Mouse (Mus musculus) spleen, adult 2 months (tissue): ENCODE measurements around the gene Slc22a18. TPM values are rescaled to one million over a fixed set of nuclear protein-coding genes. Genes with fewer than 3 reads are reported as not detected.

Experiments
- DNase-seq, 2 experiments: peaks; one replicate each; pipeline versions ENCODE4 v3.0.0 to v3.0.0-alpha.2; 2012 to 2021; ENCODE audit warnings: low spot score in 2 of 2, low read depth in 1 of 2
- H3K27ac ChIP-seq: fragments of 200-500 bp; 2 replicates; pipeline ENCODE4 v1.5.1; 2012; ENCODE audit warnings: low read length, inconsistent platforms; ENCODE audit not compliant: insufficient read depth
- H3K27me3 ChIP-seq: fragments of 200-500 bp; 2 replicates; pipeline ENCODE4 v1.6.1; 2012; ENCODE audit warnings: mild to moderate bottlenecking, moderate library complexity, low read length, inconsistent platforms; ENCODE audit not compliant: control insufficient read depth, insufficient read depth
- H3K36me3 ChIP-seq: fragments of 200-500 bp; 2 replicates; pipeline ENCODE4 v1.6.1; 2012; ENCODE audit warnings: mild to moderate bottlenecking, low read length, inconsistent platforms; ENCODE audit not compliant: control insufficient read depth, insufficient read depth
- H3K4me1 ChIP-seq: fragments of 200-500 bp; 2 replicates; pipeline ENCODE4 v1.6.1; 2011; ENCODE audit warnings: inconsistent platforms; ENCODE audit not compliant: control insufficient read depth, insufficient read depth, insufficient read length
- H3K4me3 ChIP-seq: fragments of 200-500 bp; 2 replicates; pipeline ENCODE4 v1.5.1; 2011; ENCODE audit warnings: mild to moderate bottlenecking, inconsistent platforms; ENCODE audit not compliant: insufficient read depth, insufficient read length; ENCODE audit errors: extremely low read depth
- CTCF ChIP-seq: fragments of 200-500 bp; IDR thresholded peaks from 2 replicates; pipeline ENCODE4 v1.5.1; 2011; ENCODE audit warnings: mild to moderate bottlenecking, inconsistent platforms; ENCODE audit not compliant: insufficient read depth, insufficient read length, insufficient replicate concordance; ENCODE audit errors: extremely low read depth
- POLR2A ChIP-seq: fragments of 200-500 bp; IDR thresholded peaks from 2 replicates; pipeline ENCODE4 v1.6.1; 2011; ENCODE audit warnings: low read depth, low read length, inconsistent platforms
- WGBS: fragments of 180-500 bp; shearing (Covaris S2); methylation state at CpG from one replicate; pipeline ENCODE4 v1.1.7; 2018; 5-methylcytosine and 5-hydroxymethylcytosine counted together
- polyA plus RNA-seq: library from polyadenylated mRNA; depleted of rRNA; stranded (reverse); fragments of >200 nt; gene quantifications from 2 replicates; pipeline ENCODE4 v1.2.3, GENCODE M21; 2012

The Slc22a18 gene
- polyA plus RNA-seq, 1 experiment, result 1.7 TPM

- no peak overlapping the region for H3K27ac ChIP-seq
- H3K4me3 ChIP-seq, result no peak overlapping the region
- H3K4me1 ChIP-seq, result no peaks in the 10 kb centered on the region; the same call in 1 of the 2 replicates
- WGBS, result 16% methylated on average over 62 of the region's 63 CpGs
- H3K36me3 ChIP-seq, result no peaks in the 10 kb centered on the region
- peaks cover 10% of the 10 kb centered on the region for H3K27me3 ChIP-seq
- TF ChIP-seq POLR2A, result no peak
- TF ChIP-seq CTCF, result no peak
- DNase-seq, result no peak
These were observed 35.5 kb upstream of the Slc22a18 start for GRCm38 (mm10) chr7:143437894-143438581.

- H3K36me3 ChIP-seq, result no peaks in the 10 kb centered on the region
- 97% methylated on average over 1 of the region's 1 CpGs for WGBS
- H3K4me3 ChIP-seq, result no peak overlapping the region
- no peak for DNase-seq
- H3K27ac ChIP-seq, result no peak overlapping the region
- TF ChIP-seq CTCF, result no peak
- no peak for TF ChIP-seq POLR2A
- H3K27me3 ChIP-seq, result peaks cover 10% of the 10 kb centered on the region
- no peaks in the 10 kb centered on the region; the same call in 1 of the 2 replicates for H3K4me1 ChIP-seq
These were observed 34.6 kb upstream of the Slc22a18 start for GRCm38 (mm10) chr7:143438965-143439364.

DNA sequence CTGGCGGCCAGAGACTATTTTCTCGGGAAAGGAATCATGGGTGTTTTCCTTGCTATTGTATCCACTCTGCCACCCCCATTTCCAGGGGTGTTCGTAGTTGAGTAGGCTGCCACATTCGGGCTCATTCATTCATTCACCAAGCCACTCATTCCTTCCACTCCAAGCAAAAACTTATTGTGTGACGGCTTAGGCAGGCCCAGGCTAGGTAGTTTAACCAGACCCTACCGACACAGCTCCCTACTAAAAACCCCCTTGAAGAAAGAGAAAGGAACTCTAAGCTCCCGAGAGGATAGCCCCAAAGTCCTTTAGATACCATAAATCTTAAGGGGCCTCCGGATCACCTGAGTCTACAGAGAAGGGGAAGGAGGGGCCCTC lies 29.0 kb upstream of the Slc22a18 start:
- no peaks in the 10 kb centered on the region for H3K4me1 ChIP-seq
- H3K4me3 ChIP-seq, result no peak overlapping the region
- 45% methylated on average over 8 of the region's 8 CpGs for WGBS
- peaks cover 8% of the 10 kb centered on the region for H3K27me3 ChIP-seq
- TF ChIP-seq POLR2A (no peak), CTCF (no peak)
- no peak for DNase-seq
- no peaks in the 10 kb centered on the region for H3K36me3 ChIP-seq
- H3K27ac ChIP-seq, result no peak overlapping the region

- Histone ChIP-seq H3K27ac (no peak overlapping the region), H3K4me3 (no peak overlapping the region), H3K4me1 (no peaks in the 10 kb centered on the region), H3K27me3 (peaks cover 8% of the 10 kb centered on the region), H3K36me3 (no peaks in the 10 kb centered on the region)
- TF ChIP-seq POLR2A, result no peak
- TF ChIP-seq CTCF, result no peak
- 11% methylated on average over 55 of the region's 55 CpGs for WGBS
- no peak for DNase-seq
These were observed 28.4 kb upstream of the Slc22a18 start for GRCm38 (mm10) chr7:143444955-143445648.

- H3K27me3 ChIP-seq, result peaks cover 8% of the 10 kb centered on the region
- 17% methylated on average over 53 of the region's 53 CpGs for WGBS
- no peaks in the 10 kb centered on the region for H3K4me1 ChIP-seq
- no peak overlapping the region for H3K27ac ChIP-seq
- no peaks in the 10 kb centered on the region for H3K36me3 ChIP-seq
- no peak for DNase-seq
- TF ChIP-seq CTCF, result no peak
- no peak for TF ChIP-seq POLR2A
- no peak overlapping the region for H3K4me3 ChIP-seq
These were observed 27.7 kb upstream of the Slc22a18 start for GRCm38 (mm10) chr7:143445651-143446460.

GRCm38 (mm10) chr7:143447130-143447529 lies 26.4 kb upstream of the Slc22a18 start:
- Histone ChIP-seq H3K4me1 (no peaks in the 10 kb centered on the region), H3K4me3 (no peak overlapping the region), H3K27me3 (peaks cover 8% of the 10 kb centered on the region), H3K36me3 (no peaks in the 10 kb centered on the region), H3K27ac (no peak overlapping the region)
- 69% methylated on average over 2 of the region's 2 CpGs for WGBS
- no peak for DNase-seq
- TF ChIP-seq CTCF (no peak), POLR2A (no peak)
